Mouse (Mus musculus) MEL (cell line): ENCODE results near the gene Olfr1444.

Experiments used
- CTCF ChIP-seq, 3 experiments: IDR thresholded peaks in 2 of 3; conservative IDR thresholded peaks in 1 of 3; 2 replicates each; pipeline ENCODE4 v1.5.1; 2011 to 2012; ENCODE audit warnings: low read length in 3 of 3, low read depth in 2 of 3, mild to moderate bottlenecking in 2 of 3, improper control_type of control experiment in 1 of 3, inconsistent platforms in 1 of 3, mixed read lengths in 1 of 3, moderate library complexity in 1 of 3; ENCODE audit not compliant: control insufficient read depth in 1 of 3, insufficient read depth in 1 of 3, poor library complexity in 1 of 3, severe bottlenecking in 1 of 3
- EP300 ChIP-seq, 2 experiments: IDR thresholded peaks; 2 replicates each; pipeline ENCODE4 v1.6.1; 2011; ENCODE audit warnings: improper control_type of control experiment in 2 of 2, low read length in 2 of 2, low read depth in 1 of 2, mild to moderate bottlenecking in 1 of 2
- MEF2A ChIP-seq: IDR thresholded peaks from 2 replicates; pipeline ENCODE4 v1.6.1; 2014; ENCODE audit warnings: low read depth, mild to moderate bottlenecking, inconsistent platforms, low read length, improper control_type of control experiment; ENCODE audit not compliant: poor library complexity, insufficient replicate concordance, severe bottlenecking; ENCODE audit errors: extremely low read depth
- MYB ChIP-seq: IDR thresholded peaks from 2 replicates; pipeline ENCODE4 v1.6.1; 2011; ENCODE audit warnings: mild to moderate bottlenecking, low read depth, low read length, improper control_type of control experiment
- RCOR1 ChIP-seq: IDR thresholded peaks from 2 replicates; pipeline ENCODE4 v1.6.1; 2012; ENCODE audit warnings: low read depth, mild to moderate bottlenecking, inconsistent platforms, low read length, improper control_type of control experiment
- ZC3H11A ChIP-seq: IDR thresholded peaks from 2 replicates; pipeline ENCODE4 v1.6.1; 2012; ENCODE audit warnings: low read depth, mild to moderate bottlenecking, inconsistent platforms, low read length, improper control_type of control experiment

DNA sequence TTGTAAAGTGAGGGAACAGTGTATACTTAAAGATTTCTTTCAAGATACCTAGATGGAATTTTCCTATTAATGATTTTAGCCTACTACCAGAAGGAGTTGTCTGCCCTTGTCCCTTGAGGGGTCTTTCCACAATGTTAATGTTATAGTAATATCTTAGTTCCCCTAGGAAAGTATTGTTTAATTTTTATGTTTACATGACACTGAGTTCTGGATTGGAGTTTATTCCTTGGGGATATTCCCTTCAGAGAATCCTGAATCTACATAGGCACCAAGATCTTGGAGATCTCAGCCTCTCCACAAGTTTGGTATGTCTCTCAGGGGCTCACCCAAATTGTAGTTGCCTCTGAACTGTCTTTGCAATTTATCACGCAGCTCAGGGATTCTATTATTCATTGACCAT is at the start of gene Olfr1444:
- TF ChIP-seq ZC3H11A, result no peak
- no peak for TF ChIP-seq MEF2A
- TF ChIP-seq EP300 (IDR thresholded peaks at IDR 0.05; ENCODE audit: low read depth in 1 of 2, low read length in 2 of 2), result no peak
- TF ChIP-seq RCOR1, result no peak
- TF ChIP-seq CTCF (IDR thresholded peaks at IDR 0.05 in 2 of 3, conservative IDR thresholded peaks at IDR 0.05 in 1 of 3; ENCODE audit: control insufficient read depth in 1 of 3, insufficient read depth in 1 of 3, low read depth in 2 of 3, low read length in 3 of 3, poor library complexity in 1 of 3, severe bottlenecking in 1 of 3), result no peak
- TF ChIP-seq MYB, result no peak
